Mouse (Mus musculus): ENCODE results near the gene Arpc3.

Gene Arpc3

GRCm38 (mm10) chr5:122391786-122392180 lies at the start of gene Arpc3:
Gene Arpc3, plus strand, starts transcription at chr5:122391878.
- peak; percentile 88 for DNase-seq

DNA sequence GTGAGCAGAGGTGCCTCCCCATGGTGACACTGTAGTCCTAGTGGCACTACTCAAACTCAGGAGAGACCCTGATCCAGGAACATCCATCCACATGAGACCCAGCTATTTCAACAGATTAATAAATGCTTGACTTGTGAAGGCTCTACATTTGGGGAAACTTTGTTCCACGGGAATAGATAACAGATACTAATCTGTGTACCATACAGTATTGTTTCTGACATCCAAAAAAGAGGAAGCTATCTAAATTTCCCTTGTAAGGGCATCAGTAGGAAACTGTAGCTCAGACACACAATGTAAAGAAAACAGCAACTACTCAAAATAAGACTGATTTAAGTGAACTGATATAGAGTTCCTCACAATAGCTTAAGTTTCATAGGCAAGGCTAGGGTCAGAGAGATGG lies 48.8 kb upstream of the Arpc3 start:
- no peak for DNase-seq

GRCm38 (mm10) chr5:122343768-122344167 lies 47.9 kb upstream of the Arpc3 start:
- DNase-seq: no peak

- DNase-seq: peak; percentile 66
These were observed 47.4 kb upstream of the Arpc3 start for GRCm38 (mm10) chr5:122344260-122344659.

GRCm38 (mm10) chr5:122345777-122346176 lies 45.9 kb upstream of the Arpc3 start:
- no peak for DNase-seq

DNA sequence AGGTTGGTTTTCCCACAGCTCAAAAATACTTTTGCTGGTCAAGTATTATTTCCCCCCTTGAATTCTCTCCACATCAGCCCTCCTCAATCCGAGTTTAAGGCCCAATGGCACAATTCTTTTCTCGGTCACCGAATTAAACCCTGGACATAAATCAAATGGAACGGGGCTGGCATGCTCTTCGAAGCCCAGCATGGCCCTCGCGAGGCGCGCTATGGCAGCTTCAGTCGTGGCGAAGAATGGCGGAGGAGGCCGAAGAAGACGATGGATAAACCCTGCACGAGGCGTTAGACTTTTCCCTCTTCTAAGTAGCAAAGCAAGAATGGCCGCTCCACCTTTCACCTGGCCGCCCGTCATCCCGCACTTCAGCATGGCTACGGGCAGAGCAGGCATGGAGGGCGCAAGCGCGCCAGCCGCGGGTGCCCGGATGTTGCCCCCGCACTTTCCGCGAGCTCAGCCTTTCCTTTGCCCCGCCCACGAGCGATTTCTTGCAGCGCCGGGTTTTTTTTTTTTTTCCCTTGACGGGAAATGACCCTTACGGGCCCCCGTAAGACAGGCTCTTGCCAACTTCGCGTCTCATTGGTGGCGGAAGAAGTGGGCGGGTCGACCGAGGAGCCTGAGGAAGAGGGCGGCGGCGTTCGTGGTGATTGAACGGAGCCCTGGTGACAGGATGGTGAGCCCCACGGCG lies 37.7 kb upstream of the Arpc3 start, which contains the start of the genes Rad9b and Vps29:
Rad9b (minus strand) TSS at position 427 of the 685 bp plus-strand sequence.
Vps29 (plus strand) TSS at position 563 of the 685 bp plus-strand sequence.
- peak; percentile 97 for DNase-seq

- no peak for DNase-seq
These were observed 37.1 kb upstream of the Arpc3 start for GRCm38 (mm10) chr5:122354492-122355067.

DNA sequence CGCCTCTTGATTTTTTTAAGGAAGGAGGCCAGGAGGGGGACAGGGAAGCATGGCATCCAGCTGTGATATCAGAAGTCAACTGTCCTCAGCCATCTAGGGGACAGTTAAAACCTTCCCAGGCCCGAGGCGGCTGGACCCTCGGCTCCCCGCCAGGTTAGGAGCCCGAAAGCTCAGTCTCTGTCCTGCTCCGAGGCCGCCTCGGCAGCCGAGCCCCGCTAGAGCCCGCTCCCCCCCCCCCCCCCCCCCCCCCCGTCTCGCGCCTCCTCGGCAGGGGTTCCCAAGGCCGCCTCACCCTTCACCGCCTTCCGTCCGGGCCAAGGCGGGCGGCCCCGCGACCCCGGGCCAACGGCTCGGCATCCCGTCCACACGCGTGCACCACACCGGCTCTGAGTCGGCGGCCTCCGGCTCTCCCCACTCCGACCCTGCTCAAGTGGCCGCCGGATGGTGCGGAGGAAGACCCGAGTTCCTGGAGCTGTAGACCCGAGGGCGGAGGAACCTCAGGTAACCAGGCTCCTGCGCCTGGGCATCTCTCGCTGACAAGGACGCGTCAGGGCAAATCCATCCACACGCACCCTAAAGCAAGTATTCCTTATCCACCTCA lies 20.0 kb upstream of the Arpc3 start, which contains the start of gene Gpn3:
Gpn3 (plus strand) TSS at position 286 of the 601 bp plus-strand sequence.
- no peak for DNase-seq

- DNase-seq: peak; percentile 99
These were observed 19.4 kb upstream of the Arpc3 start, which contains the start of gene Fam216a for GRCm38 (mm10) chr5:122372192-122372769. Gene Fam216a, minus strand, starts transcription at chr5:122372364.

GRCm38 (mm10) chr5:122372878-122373277 lies 18.8 kb upstream of the Arpc3 start:
- no peak for DNase-seq

DNA sequence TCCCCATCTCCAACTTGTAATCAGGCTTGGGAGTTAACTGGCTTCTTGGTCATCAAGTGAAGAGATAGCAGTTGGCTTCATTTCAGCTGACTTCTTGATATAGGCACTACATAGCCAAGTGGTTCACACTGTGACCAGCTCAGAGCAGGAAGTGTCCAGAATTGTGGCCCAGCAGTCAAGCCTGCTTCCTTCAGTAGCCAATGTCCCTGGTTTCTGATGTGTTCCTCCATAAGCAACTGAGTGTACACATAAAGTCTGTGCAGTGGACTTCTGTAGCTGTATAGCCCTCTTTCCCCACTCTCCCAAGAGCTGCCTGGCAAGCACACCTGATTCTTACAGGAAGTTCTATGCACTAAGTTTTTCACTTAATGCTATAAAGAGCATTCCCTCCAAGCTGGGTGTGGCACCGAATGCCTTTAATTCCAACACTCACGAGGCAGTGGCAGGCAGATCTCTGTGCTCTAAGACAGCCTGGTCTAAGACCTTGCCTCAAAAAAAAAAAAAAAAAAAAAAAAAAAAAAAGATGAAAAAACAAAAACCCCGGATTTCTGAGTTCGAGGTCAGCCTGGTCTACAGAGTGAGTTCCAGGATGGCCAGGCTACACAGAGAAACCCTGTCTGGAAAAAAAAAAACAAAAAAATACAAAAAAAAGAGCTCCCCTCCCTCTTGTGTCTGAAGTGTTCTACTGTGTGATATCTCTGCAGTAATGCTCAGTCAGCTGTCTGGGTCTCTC lies 14.4 kb upstream of the Arpc3 start:
- no peak for DNase-seq

DNA sequence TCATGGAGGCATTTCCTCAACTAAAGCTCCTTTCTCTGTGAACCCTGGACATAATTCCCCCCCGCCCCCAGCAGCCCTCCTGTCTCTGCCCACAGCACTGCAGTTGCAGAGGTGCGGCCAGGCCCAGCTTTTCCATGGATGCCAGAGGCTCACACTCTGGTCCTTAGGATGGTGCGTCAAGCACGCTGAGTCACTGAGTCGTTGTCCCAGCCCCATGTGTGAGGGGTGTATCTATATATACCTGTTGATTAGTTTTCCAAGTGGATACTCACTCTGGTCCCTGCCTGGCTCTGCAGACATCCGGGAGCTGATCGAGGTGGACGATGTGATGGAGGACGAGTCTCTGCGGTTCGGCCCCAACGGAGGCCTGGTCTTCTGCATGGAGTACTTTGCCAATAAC lies 13.5 kb upstream of the Arpc3 start:
- DNase-seq: no peak

DNA sequence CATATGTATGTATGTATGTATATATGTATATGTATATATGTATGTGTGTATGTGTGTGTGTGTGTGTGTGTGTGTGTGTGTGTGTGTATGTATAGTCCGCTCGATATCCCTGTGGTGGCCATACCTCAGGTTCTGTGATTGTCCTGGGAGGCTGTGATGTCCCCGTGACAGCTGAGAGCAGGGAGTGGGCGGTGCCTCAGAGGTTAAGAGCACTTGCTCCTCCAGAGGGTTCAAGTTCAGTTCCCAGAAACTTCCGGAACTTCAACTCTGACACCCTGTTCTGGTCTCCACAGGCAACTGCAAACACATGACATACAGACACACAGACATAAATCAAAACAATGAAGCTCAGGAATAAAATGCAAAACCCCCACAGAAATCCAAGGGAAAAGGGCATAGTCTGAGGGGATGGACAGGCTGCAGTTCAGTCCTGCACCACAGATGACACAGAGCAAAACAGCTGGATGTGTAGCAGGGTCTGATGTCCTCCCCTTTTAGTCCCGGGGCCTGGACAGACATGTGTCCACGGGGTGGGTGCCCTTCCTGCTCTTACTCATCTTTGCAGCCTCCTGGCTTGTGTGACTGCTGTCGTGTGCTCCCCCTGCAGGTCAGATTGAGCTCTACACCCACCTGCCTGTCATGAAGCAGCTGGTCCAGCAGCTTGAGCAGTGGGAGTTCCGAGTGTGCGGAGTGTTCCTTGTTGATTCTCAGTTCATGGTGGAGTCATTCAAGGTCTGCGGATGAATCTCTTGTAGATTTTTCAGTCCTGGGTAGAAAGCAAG lies 12.1 kb upstream of the Arpc3 start:
- peak; percentile 84 for DNase-seq

GRCm38 (mm10) chr5:122390006-122390405 lies 1.7 kb upstream of the Arpc3 start:
- DNase-seq: no peak

DNA sequence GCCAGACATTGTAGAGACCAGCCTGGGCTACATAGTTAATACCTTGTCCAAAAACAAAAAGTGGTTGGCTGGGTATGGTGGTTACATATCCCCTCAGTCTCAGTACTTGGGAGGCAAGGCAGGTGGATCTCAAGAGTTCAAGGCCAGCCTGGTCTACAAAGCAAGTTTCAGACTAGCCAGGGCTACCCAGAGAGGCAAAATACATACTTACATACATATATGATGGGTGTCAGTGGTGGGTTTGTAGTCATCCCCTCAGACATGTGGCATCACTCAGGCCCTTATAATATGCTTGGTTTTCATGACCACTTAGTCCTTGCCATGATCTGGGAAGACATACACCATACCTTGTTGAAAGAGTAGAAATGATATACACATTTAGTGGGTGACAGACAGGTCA lies 1.0 kb upstream of the Arpc3 start:
- DNase-seq: no peak

DNA sequence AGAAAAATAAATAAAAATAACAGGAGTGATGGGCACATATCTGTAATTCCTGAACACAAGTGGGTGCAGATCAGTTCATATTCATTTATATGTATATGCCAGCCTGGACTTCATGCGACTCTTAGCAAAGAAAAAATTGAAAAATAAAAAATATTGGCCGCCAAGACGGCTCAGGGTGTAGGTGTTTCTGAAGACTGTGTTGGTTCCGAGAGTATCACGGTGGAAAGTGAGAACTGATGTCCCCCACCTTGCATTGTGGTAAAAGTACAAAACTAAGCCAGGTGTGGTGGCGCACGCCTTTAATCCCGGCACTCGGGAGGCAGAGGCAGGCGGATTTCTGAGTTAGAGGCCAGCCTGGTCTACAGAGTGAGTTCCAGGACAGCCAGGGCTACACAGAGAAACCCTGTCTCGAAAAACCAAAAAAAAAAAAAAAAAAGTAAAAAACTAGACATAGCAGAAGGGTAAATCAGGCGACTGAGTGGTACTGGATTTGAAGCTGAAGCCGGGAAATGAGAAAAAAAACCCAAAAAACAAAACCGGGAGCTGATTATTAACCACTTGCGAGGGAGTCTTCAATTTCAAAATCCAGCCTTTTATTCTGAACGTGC lies 396 bp upstream of the Arpc3 start:
- no peak for DNase-seq

DNA sequence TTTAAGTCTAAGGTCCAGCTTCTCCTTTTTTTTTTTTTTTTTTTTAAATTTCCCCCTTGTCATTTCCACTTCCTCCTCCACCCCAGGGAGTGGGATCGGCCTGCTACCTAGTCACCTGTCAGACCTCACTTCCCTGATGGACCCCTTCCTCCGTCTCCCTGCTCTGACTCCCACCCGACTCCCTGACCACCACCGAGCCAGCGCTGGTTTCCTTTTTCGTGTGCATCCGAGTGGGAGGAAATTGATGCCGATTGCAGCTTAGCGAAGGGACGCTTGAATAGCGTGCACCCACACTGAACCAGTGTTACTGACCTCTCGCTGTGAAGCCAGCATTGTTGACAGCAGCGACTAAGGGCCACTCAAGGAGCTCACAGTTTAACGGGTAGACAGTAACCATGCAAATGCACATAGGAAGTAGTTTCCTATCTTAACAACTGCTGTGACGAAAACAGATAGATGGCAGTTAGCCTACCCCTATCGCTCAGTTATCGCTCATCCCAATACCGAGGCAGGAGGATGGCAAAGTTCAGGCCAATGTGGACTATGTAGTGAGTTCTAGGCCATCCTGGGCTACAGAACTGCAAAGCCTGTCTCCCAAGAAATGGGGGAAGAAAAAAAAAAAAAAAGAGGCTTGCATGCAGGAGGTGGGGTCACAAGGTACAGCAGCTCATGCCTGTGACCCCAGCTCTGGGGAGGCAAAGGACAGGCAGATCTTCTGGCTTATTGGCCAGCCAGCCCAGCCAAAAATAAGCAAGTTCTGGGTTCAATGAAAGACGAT lies 738 bp downstream of the Arpc3 start:
- no peak for DNase-seq

DNA sequence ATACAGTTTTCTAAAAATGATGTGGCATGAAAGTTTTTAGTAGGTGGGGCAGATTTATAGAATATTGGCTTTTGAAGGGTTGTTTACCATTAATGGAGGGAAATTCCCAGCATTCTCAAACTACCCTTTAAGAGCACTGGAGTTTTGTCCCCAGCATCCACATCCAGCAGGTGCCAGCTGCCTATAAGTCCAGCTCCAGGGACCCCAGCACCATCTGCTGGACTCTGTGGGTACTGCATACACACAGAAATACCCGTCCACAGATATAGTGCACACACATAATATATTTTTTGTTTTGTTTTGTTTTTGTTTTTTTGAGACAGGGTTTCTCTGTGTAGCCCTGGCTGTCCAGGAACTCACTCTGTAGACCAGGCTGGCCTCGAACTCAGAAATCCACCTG lies 2.2 kb downstream of the Arpc3 start:
- DNase-seq: peak; percentile 65

DNA sequence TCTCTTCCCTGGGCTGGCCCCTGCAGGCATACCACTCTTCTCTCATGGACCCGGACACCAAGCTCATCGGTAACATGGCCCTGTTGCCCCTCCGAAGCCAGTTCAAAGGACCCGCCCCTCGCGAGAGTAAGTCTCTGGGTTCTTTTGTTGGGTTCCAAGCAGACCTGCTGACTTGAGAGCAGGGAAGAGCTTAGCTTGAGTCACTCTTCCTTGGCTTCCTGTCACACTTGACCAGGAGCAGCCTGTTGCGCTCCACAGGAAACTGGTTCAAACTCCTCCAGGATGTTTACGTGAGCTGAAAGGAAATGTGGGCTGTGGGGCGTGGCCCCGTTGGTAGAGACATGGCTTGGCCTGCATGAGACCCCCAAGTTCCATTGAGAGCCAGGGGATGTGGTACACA lies 5.1 kb downstream of the Arpc3 start:
- DNase-seq: no peak

- no peak for DNase-seq
These were observed 5.8 kb downstream of the Arpc3 start for GRCm38 (mm10) chr5:122397495-122397894.

- DNase-seq: no peak
These were observed 8.2 kb downstream of the Arpc3 start for GRCm38 (mm10) chr5:122399871-122400270.
